Mouse (Mus musculus): ENCODE measurements around the gene Borcs8. TPM values are rescaled to one million over a fixed set of nuclear protein-coding genes. Genes with fewer than 3 reads are reported as not detected.

Gene Borcs8
- polyA plus RNA-seq, 1 experiment from 2014 or later = 38.0 TPM

- H3K27me3 ChIP-seq (ENCODE audit: control insufficient read depth, insufficient read depth, low read length) = peaks cover 71% of the 10 kb centered on the region
- ATAC-seq (replicated peaks; ENCODE audit: extremely low read depth, insufficient read depth, low FRiP score) = no peak
- 8% methylated on average over 43 of the region's 43 CpGs for WGBS
- H3K4me3 ChIP-seq (ENCODE audit: low read length) = no peak overlapping the region
- H3K4me1 ChIP-seq (ENCODE audit: control insufficient read depth, insufficient read depth, low read length) = no peaks in the 10 kb centered on the region
- no peaks in the 10 kb centered on the region for H3K36me3 ChIP-seq (ENCODE audit: control insufficient read depth, insufficient read depth)
- no peak overlapping the region for H3K4me2 ChIP-seq (ENCODE audit: low read depth, low read length)
- no peaks in the 10 kb centered on the region for H3K9me3 ChIP-seq (replicated peaks; ENCODE audit: control insufficient read depth, low read length)
- no peak overlapping the region for H3K27ac ChIP-seq (ENCODE audit: low read length)
- H3K9ac ChIP-seq (ENCODE audit: low read length) = no peak overlapping the region
Observed at GRCm38 (mm10) chr8:70112401-70113016, 26.8 kb upstream of the Borcs8 start.

GRCm38 (mm10) chr8:70114488-70114887 lies 24.8 kb upstream of the Borcs8 start:
- peaks cover 90% of the 10 kb centered on the region for H3K27me3 ChIP-seq (ENCODE audit: control insufficient read depth, insufficient read depth, low read length)
- no peak overlapping the region for H3K27ac ChIP-seq (ENCODE audit: low read length)
- 18% methylated on average over 6 of the region's 6 CpGs for WGBS
- no peaks in the 10 kb centered on the region for H3K36me3 ChIP-seq (ENCODE audit: control insufficient read depth, insufficient read depth)
- no peak overlapping the region for H3K4me2 ChIP-seq (ENCODE audit: low read depth, low read length)
- H3K9ac ChIP-seq (ENCODE audit: low read length) = no peak overlapping the region
- ATAC-seq (replicated peaks; ENCODE audit: extremely low read depth, insufficient read depth, low FRiP score) = no peak
- H3K4me3 ChIP-seq (ENCODE audit: low read length) = no peak overlapping the region
- no peaks in the 10 kb centered on the region for H3K9me3 ChIP-seq (replicated peaks; ENCODE audit: control insufficient read depth, low read length)
- H3K4me1 ChIP-seq (ENCODE audit: control insufficient read depth, insufficient read depth, low read length) = no peaks in the 10 kb centered on the region

- Histone ChIP-seq H3K4me1 (ENCODE audit: control insufficient read depth, insufficient read depth, low read length) (no peaks in the 10 kb centered on the region), H3K4me3 (ENCODE audit: low read length) (no peak overlapping the region), H3K9ac (ENCODE audit: low read length) (no peak overlapping the region), H3K9me3 (replicated peaks; ENCODE audit: control insufficient read depth, low read length) (no peaks in the 10 kb centered on the region), H3K27me3 (ENCODE audit: control insufficient read depth, insufficient read depth, low read length) (peaks cover 93% of the 10 kb centered on the region), H3K4me2 (ENCODE audit: low read depth, low read length) (no peak overlapping the region), H3K36me3 (ENCODE audit: control insufficient read depth, insufficient read depth) (no peaks in the 10 kb centered on the region), H3K27ac (ENCODE audit: low read length) (no peak overlapping the region)
- WGBS = 65% methylated on average over 13 of the region's 13 CpGs
- no peak for ATAC-seq (replicated peaks; ENCODE audit: extremely low read depth, insufficient read depth, low FRiP score)
Observed at GRCm38 (mm10) chr8:70114892-70115291, 24.4 kb upstream of the Borcs8 start.

GRCm38 (mm10) chr8:70117611-70118010 lies 21.7 kb upstream of the Borcs8 start:
- Histone ChIP-seq H3K4me2 (ENCODE audit: low read depth, low read length) (no peak overlapping the region), H3K4me3 (ENCODE audit: low read length) (no peak overlapping the region), H3K27me3 (ENCODE audit: control insufficient read depth, insufficient read depth, low read length) (peaks cover 77% of the 10 kb centered on the region), H3K9ac (ENCODE audit: low read length) (no peak overlapping the region), H3K36me3 (ENCODE audit: control insufficient read depth, insufficient read depth) (no peaks in the 10 kb centered on the region), H3K27ac (ENCODE audit: low read length) (no peak overlapping the region), H3K4me1 (ENCODE audit: control insufficient read depth, insufficient read depth, low read length) (no peaks in the 10 kb centered on the region), H3K9me3 (replicated peaks; ENCODE audit: control insufficient read depth, low read length) (no peaks in the 10 kb centered on the region)
- ATAC-seq (replicated peaks; ENCODE audit: extremely low read depth, insufficient read depth, low FRiP score) = no peak
- WGBS = 7% methylated on average over 9 of the region's 9 CpGs

- ATAC-seq (replicated peaks; ENCODE audit: extremely low read depth, insufficient read depth, low FRiP score) = no peak
- WGBS = 13% methylated on average over 17 of the region's 17 CpGs
- Histone ChIP-seq H3K36me3 (ENCODE audit: control insufficient read depth, insufficient read depth) (no peaks in the 10 kb centered on the region), H3K27ac (ENCODE audit: low read length) (no peak overlapping the region), H3K4me1 (ENCODE audit: control insufficient read depth, insufficient read depth, low read length) (no peaks in the 10 kb centered on the region), H3K27me3 (ENCODE audit: control insufficient read depth, insufficient read depth, low read length) (peaks cover 64% of the 10 kb centered on the region), H3K9me3 (replicated peaks; ENCODE audit: control insufficient read depth, low read length) (no peaks in the 10 kb centered on the region), H3K9ac (ENCODE audit: low read length) (no peak overlapping the region), H3K4me2 (ENCODE audit: low read depth, low read length) (no peak overlapping the region), H3K4me3 (ENCODE audit: low read length) (no peak overlapping the region)
Observed at GRCm38 (mm10) chr8:70118726-70119700, 20.3 kb upstream of the Borcs8 start.

- Histone ChIP-seq H3K27me3 (ENCODE audit: control insufficient read depth, insufficient read depth, low read length) (peaks cover 54% of the 10 kb centered on the region), H3K4me2 (ENCODE audit: low read depth, low read length) (no peak within 1 kb of the TSS; the same call in 1 of the 2 replicates), H3K9ac (ENCODE audit: low read length) (no peak within 1 kb of the TSS), H3K4me1 (ENCODE audit: control insufficient read depth, insufficient read depth, low read length) (no peaks in the 10 kb centered on the region), H3K4me3 (ENCODE audit: low read length) (no peak within 1 kb of the TSS), H3K36me3 (ENCODE audit: control insufficient read depth, insufficient read depth) (no peaks in the 10 kb centered on the region), H3K9me3 (replicated peaks; ENCODE audit: control insufficient read depth, low read length) (no peaks in the 10 kb centered on the region), H3K27ac (ENCODE audit: low read length) (no peak within 1 kb of the TSS)
- 4% methylated on average over 19 of the region's 19 CpGs for WGBS
- ATAC-seq (replicated peaks; ENCODE audit: extremely low read depth, insufficient read depth, low FRiP score) = 0 out of 2 replicates have a peak, but pooled peaks have one; percentile 33
Observed at GRCm38 (mm10) chr8:70120667-70121066, 18.6 kb upstream of the Borcs8 start, which contains the start of gene Ncan. Gene Ncan, minus strand, starts transcription at chr8:70120873.

- H3K4me1 ChIP-seq (ENCODE audit: control insufficient read depth, insufficient read depth, low read length) = no peaks in the 10 kb centered on the region; the same call in 1 of the 2 replicates
- H3K27ac ChIP-seq (ENCODE audit: low read length) = no peak overlapping the region
- peaks cover 35% of the 10 kb centered on the region for H3K27me3 ChIP-seq (ENCODE audit: control insufficient read depth, insufficient read depth, low read length)
- ATAC-seq (replicated peaks; ENCODE audit: extremely low read depth, insufficient read depth, low FRiP score) = no peak
- H3K4me2 ChIP-seq (ENCODE audit: low read depth, low read length) = no peak overlapping the region
- H3K9ac ChIP-seq (ENCODE audit: low read length) = no peak overlapping the region
- no peaks in the 10 kb centered on the region for H3K36me3 ChIP-seq (ENCODE audit: control insufficient read depth, insufficient read depth)
- 51% methylated on average over 2 of the region's 2 CpGs for WGBS
- H3K4me3 ChIP-seq (ENCODE audit: low read length) = no peak overlapping the region
- H3K9me3 ChIP-seq (replicated peaks; ENCODE audit: control insufficient read depth, low read length) = no peaks in the 10 kb centered on the region
Observed at GRCm38 (mm10) chr8:70122863-70123262, 16.4 kb upstream of the Borcs8 start.

GRCm38 (mm10) chr8:70124992-70125391 lies 14.3 kb upstream of the Borcs8 start:
- no peak overlapping the region for H3K4me3 ChIP-seq (ENCODE audit: low read length)
- no peaks in the 10 kb centered on the region for H3K36me3 ChIP-seq (ENCODE audit: control insufficient read depth, insufficient read depth)
- no peak overlapping the region for H3K9ac ChIP-seq (ENCODE audit: low read length)
- 52% methylated on average over 8 of the region's 8 CpGs for WGBS
- H3K4me2 ChIP-seq (ENCODE audit: low read depth, low read length) = no peak overlapping the region
- H3K9me3 ChIP-seq (replicated peaks; ENCODE audit: control insufficient read depth, low read length) = no peaks in the 10 kb centered on the region
- peaks cover 15% of the 10 kb centered on the region for H3K4me1 ChIP-seq (ENCODE audit: control insufficient read depth, insufficient read depth, low read length)
- H3K27me3 ChIP-seq (ENCODE audit: control insufficient read depth, insufficient read depth, low read length) = peaks cover 14% of the 10 kb centered on the region
- no peak for ATAC-seq (replicated peaks; ENCODE audit: extremely low read depth, insufficient read depth, low FRiP score)
- no peak overlapping the region for H3K27ac ChIP-seq (ENCODE audit: low read length)

- Histone ChIP-seq H3K27ac (ENCODE audit: low read length) (peak overlapping the region; percentile 90), H3K4me1 (ENCODE audit: control insufficient read depth, insufficient read depth, low read length) (peaks cover 24% of the 10 kb centered on the region)
- peak; percentile 79 for ATAC-seq (replicated peaks; ENCODE audit: extremely low read depth, insufficient read depth, low FRiP score)
Observed at GRCm38 (mm10) chr8:70128435-70128834, 10.9 kb upstream of the Borcs8 start.

More at GRCm38 (mm10) chr8:70128435-70128834, 10.9 kb upstream of the Borcs8 start:
- peaks cover 4% of the 10 kb centered on the region for H3K27me3 ChIP-seq (ENCODE audit: control insufficient read depth, insufficient read depth, low read length)
- H3K4me3 ChIP-seq (ENCODE audit: low read length) = no peak overlapping the region
- peak overlapping the region; percentile 15; the same call in 1 of the 2 replicates for H3K4me2 ChIP-seq (ENCODE audit: low read depth, low read length)
- H3K36me3 ChIP-seq (ENCODE audit: control insufficient read depth, insufficient read depth) = peaks cover 6% of the 10 kb centered on the region; the same call in 1 of the 2 replicates
- no peaks in the 10 kb centered on the region for H3K9me3 ChIP-seq (replicated peaks; ENCODE audit: control insufficient read depth, low read length)
- no peak overlapping the region for H3K9ac ChIP-seq (ENCODE audit: low read length)
- WGBS = 21% methylated on average over 3 of the region's 3 CpGs

Measured in heart, embryonic 16.5 days (tissue).